Mouse (Mus musculus) CH12F3 (cell line): ENCODE data around the gene Tmem186.

Experiments
- in situ Hi-C: fragments of 300-500 bp; cut with MboI; formaldehyde crosslinking; loops from 2 replicates; pipeline ENCODE4 v1.14.3; 2020; ENCODE audit warnings: low sequenced_read_pairs

Tmem186 gene

DNA sequence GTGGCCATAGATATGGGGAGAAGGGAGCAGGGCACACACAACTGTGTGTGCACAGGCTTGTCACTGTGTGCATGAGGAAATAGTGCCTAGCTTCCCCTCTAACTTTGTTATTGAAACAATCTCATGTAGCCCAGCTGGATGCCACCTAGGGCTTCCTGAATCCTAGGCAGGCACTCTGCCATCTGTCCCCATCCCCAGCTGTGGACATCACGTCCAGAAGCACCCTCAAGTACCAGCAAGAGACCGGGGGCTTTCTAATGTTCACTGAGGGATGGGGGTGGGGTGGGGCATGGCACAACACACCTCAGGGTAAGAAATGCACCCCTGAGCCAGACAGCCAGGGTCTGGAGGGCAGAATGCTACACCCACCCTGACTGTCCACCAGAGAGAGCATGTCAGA lies 30.9 kb upstream of the Tmem186 start:
- in situ Hi-C loops: no loop called here

DNA sequence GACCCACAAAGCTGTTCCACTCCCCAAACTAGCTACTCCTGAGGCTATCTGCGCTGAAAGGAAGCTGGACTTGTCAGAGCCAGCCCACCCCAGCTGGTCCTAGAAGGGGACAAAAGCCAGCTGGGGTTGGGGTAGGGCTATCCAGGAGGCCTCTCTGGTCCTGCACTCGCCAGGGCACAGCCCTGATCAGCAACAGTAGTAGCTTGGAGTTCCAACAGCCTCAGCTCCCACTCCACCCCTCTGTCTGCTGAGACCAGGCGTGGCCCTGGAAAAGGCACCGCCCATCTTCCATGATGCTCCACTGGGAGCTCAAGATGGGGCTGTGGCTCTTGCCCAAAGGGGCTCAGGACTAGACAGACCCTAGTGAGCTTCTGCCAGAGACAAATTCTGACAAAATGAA lies 30.3 kb upstream of the Tmem186 start:
- in situ Hi-C loops: no loop called here

DNA sequence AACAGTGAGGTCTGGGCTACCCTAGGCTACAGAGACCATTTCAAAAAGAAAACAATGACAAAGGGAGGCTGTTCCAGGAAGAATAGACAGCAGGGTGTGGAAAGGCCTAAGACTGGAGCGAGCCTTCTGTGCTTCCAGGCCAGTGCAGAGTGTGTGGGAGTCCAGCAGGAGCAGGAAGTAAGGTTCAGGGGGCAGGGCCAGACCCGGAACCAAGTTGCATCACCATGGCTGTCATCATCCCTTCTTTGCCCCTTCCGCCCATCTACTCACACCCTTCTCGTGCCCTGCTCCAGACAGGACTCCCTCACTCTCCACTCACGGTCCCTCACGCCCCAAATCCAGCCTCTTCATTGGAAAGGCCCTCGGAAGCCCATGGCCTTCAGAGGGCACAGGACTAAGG lies 29.7 kb upstream of the Tmem186 start:
- in situ Hi-C loops: no loop called here

DNA sequence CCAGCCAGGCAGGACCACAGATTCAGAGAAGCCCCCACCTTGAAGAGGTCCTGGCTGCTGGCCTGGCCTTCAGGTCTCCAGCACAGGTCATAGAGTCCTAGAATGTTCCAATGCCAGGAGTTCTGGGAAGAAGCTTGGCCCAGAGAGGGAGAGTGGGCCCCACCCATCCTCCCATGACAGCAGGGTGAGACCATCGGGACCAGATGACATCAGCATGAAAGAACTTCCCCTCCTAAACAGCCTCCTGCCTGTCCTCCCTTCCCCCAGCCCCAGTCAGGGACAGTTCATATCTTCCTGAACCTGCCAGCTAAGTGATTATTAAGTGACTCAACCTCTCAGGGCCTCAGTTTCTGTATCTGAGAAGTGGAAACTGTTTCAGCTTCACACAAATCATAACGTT lies 28.9 kb upstream of the Tmem186 start:
- in situ Hi-C loops: no loop called here

DNA sequence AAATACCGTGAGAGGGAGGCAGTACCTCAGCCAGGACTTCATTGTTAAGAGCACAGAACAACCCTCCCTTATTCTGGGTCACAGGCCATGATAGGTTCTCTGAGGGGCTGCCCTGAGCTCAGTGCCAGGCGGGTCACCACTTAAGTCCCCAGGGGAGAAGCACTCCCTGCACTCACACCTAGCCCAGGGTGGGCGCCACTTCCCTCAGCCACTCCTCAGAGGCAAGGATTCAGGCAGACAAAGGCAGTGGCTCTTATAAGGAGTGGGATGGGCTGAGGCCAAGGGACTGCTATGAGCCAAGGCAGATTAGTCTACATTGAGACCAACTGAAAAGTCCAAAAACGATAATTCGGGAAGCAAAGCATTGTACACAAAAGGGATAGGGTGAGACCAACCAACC lies 27.9 kb upstream of the Tmem186 start:
- in situ Hi-C loops: no loop called here

DNA sequence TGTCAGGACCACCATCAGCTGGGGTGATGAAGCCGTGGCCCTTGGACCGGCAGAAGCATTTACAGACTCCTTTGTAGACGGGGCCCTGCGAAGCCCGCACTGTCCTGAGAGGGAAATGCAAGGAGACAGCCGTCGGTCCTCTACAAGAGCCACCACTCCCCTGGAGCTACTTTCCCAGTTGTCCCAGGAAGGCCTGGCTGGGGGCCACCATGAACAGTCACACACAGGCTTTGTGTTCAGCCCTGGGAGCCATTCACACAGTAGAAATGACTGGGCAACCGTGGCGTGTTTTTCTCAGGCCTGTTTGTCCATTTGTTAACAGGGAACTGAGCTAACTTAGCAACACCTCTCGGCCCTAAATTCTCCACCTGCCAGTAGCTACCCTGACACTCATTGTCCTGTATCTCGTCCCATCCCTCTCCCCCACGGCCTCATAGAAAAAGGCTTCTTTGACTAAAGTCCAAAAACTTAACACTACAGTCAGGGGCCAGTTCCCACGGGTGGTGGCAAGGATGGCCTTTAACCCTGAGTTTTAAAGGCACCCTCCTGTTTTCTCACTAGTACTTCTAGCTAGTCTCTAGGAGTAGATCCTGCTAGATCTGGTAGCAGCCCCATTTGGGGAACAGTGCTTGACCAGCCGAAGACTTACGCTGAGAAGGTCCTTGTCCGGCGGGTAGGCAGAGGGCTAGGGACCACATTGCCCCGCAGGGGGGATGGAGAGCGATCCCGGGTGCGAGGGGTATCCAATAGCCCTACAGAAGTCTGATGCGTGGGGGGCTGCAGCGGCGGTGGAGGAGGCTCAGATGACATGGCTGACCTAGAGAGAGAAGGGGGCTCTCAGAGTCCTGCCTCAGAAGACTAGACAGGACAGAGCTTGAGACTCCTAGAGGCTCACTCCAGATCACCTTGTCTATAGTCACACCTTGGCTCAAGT lies 26.4 kb upstream of the Tmem186 start:
- in situ Hi-C loops: no loop called here

DNA sequence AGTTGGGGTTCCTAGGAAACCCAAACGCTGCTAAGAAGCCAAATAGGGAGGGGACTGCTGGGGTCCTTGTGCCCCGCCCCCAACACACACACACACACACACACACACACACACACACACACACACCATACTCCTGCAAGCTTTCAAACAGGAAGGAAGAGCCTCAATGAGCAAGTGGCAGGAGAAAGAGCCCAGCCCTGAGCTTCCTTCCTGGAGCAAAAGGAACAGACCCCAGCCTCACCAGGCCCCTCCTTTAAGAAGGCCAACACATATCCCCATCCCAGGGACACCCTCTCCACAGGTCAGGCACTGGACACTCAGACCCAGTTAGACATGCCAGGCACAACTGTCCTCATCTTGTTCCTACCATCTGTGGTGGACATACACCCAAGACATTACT lies 25.5 kb upstream of the Tmem186 start:
- in situ Hi-C loops: no loop called here

DNA sequence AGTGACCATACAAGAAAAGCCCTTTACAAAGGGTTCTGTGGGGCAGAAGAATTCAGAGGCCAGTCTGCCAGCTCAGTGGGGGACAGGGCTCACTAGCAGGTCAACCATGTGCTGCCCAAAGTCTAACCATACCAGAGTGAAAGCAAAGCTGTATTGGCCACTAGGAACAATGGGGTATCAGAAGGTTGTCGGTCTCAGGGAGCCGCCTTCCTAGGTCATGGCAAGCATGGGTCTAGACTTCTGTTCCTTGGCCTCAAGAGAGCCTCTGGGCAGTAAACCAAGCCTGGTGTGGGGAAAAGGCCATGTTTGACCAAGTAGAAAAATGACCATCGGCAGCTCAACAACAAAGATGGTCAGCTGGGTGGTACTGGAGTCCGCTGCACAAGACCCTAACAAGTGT lies 21.3 kb upstream of the Tmem186 start:
- in situ Hi-C loops: no loop called here

DNA sequence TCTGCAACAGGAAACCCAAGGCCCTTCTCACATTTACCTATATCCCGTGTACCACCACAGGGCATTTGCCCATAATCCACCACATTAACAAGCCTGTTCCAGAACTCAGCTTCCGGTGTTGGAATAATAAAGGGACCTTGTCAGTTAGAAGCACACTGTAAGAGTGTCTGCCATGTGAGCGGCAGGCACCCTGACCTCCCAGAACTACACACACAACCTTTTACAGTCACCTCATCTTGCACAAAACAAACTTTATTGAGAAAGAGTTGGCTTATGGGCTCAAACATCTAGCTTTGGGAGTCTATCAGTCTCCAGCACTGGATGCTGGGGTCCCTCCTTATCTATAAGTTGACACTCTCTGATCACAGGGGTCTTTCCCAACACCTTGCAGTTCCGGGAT lies 20.8 kb upstream of the Tmem186 start:
- in situ Hi-C loops: no loop called here

DNA sequence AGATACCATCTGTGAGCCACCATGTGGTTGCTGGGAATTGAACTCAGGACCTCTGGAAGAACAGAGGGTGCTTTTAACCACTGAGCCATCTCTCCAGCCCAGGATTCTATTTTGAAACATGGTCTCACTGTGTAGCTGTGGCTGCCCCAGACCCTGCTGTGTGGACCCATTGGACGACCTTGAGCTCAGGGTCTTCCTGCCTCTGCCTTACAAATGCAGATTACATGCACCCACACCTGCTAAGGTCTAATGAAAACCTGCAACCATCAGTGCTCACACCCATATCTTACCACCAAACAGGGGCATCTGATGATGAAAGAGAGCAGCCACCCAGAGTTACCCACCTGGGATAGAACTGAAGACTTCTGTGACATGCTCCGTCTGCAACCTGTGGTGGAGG lies 18.7 kb upstream of the Tmem186 start:
- in situ Hi-C loops: no loop called here

DNA sequence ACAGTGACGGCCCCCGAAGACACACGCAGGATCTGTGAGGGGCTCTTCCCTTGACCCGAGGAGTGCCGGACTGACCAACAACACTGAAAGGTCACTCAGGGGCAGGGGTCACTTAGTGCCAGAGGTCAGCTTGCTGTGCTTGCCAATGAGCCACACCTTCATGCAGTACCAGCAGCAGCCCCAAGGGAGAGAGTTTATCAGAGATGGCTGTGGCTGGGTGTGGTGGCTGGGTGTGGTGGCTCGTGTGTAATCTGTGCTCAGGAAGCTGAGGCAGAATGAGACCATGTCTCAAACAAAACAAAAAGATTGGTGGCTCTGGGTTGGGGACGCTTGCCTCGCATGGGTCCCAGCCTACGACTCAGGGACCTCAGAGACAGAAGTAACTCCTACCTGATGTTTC lies 18.1 kb upstream of the Tmem186 start:
- in situ Hi-C loops: no loop called here

DNA sequence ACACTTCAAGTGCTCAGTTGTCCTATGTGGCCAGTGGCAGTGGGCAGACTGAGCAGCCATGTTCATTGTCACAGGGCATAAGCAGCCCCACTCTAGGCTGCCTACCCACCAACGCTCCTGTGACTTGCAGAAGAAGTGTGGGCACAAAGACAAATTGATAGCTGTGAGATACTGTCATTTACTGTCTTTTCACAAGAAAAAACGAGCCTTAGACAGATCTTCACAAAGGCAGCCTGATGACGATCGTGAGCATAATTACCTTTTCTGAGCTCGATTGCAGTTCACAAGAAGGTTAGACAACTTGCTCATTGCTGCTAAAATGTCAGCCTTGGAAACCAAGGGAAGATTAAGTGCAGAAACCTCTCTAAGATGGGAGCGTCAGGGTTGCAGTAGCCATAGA lies 17.6 kb upstream of the Tmem186 start:
- in situ Hi-C loops: no loop called here

DNA sequence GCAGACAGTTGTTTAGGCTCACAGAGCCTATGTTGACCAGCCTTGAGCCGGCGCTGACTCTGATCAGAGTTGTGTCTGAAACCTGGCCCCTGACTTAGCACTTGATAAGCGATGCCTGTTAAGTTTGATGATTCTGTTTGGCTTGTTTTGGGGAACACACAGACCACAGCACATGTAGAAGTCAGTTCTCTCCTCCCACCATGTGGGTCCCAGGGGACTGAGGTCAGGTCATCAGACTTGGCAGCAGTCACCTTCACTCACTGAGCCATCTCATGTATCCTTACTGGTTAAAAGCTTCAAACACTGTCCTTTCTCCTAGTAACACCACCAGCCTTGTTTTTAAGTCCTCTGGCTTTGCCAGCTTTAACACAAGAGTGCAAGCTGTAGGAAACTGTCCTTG lies 12.5 kb upstream of the Tmem186 start:
- in situ Hi-C loops: no loop called here

DNA sequence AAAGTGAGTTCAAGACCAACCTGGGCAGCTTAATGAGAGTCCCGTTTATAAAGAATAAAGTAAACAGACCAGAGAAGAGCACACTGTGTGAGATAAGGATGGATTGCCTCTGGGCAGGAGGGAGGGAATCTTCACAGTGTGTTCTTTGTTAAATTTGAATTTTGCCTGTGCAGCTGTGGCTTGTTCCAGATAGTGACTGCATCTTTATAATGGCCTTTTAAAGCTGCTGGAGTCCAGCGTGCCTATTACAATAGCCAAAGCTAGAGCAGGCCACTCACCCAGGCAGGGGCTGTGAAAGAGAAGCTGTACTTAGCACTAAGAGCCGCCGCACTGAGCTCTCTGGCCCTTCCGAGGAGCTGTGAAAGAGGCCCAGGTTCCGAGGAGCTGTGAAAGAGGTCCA lies 8.0 kb upstream of the Tmem186 start:
- in situ Hi-C loops: no loop called here

DNA sequence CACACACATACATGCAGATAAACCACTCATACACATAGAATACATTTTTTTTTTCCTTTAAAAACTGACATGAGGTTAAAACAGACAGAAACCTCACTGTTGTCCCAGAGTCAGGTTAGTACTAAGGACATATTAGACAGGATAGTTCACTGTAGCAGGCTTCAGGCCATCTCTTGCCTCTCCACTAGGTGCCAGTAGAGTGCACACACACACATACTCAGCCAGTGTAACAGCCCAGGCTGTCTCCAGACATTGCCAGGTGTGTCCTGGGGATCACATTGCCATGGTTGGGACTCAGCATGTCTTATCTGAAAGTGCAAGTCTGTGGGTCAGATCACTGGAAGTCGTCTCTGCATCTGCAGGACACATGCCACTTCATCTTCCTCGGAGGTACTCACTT lies 6.3 kb upstream of the Tmem186 start:
- in situ Hi-C loops: no loop called here

DNA sequence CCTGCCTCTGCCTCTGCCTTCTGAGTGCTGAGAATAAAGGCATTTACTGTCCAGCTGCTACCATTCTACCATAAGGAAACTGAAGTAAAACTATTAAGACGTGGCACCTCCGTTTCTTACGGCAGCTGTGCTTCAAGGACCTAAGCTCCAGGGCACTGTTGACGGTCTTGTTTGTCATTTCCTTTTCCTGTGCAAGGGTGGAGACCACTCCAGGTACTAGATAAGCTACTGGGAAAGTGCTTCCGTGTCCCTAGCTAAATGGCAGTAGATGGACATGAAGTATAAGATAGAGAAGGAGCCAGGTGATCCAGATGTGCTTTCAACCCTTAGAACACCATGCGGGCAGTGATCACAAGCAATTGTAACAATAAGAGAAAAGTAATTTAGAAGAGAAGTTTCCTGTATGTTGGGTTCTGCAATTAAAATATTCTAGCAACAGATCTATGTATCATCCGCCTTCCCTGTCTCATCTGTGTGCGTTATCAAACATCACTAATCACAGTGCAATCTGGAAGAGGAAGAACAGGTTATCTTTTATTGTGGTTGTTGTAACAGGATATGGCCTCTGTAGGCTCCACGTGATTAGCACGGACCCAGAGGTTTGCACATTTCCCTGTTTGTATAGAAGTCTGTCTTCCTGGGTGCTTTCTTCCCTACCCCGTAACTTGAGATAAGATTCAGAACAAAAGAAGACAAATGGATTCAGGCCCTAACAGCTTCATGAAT lies 2.1 kb upstream of the Tmem186 start:
- in situ Hi-C loops: no loop called here

DNA sequence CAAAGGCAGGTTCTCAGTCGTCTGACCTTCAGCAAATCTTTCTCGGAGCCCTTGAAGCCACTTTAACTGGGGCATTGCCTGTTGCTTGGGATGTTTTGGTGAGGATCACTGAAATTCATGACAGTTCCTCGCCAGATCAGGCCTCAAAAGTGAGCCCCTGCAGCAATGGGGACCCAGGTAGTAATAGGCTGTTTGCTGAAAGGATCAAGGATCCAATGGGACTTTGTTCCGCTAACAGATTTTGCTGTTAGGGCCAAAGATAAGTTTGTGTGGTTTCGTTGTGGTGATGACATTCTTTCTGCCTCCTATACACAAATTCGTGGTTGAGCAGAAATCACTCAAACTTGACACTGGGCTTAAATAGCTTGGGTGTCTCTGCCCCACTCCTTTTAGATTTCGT lies 619 bp upstream of the Tmem186 start:
- in situ Hi-C loops: no loop called here

DNA sequence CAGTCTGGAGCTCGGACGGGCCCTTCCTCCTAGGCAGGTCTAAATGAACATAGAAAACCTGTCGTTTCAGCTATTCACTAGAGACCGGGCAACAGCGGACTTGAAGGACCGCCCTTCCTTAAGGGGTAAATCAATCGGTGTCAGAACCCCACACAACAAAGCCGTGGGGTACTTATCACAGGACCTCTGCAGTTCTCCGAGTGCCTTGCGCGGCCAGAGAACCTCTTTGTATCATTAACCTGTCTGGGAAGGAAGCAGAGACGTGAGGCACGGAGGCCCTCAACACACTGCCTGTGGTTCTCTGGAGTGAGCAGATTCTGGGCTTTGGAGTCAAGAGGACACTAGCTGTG lies 670 bp downstream of the Tmem186 start:
- in situ Hi-C loops: no loop called here

DNA sequence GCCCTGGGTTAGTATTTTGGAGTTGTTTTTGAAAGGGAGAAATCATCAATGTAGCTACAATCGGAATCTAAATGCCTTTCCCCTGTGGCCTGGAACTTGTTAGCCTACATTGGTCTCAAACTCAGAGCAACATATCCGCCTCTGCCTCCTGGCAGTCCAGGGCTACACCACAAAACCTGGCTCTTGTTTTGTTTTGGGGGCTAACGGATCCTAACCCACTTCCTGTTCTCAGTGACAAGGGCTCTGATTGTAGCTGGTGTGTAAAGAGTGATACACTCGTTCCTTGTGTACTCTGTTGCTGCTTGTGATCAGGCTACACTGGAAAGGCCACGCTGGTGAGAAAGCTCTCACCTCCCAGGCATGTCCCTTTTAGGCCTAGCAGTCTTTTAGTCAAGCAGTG lies 6.1 kb downstream of the Tmem186 start:
- in situ Hi-C loops: no loop called here

DNA sequence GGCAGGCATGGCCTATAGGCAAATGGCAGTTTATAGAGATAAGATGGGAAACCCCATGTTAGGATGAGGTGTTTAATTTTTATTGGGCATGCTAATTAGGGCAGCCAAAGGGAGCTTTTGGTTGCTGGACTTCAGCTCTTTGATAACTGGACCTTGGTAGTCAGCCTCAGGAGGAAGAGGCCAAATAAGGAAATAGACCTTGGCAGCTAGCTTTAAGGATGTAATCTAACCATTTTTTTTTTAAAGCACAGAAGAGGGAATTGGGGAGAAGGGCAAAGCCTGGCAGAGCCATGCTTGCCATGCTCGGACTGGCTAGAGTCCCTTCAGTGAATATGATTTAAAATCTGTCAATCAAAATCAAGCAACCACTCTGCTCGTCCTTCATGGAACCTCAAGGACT lies 7.1 kb downstream of the Tmem186 start:
- in situ Hi-C loops: no loop called here

DNA sequence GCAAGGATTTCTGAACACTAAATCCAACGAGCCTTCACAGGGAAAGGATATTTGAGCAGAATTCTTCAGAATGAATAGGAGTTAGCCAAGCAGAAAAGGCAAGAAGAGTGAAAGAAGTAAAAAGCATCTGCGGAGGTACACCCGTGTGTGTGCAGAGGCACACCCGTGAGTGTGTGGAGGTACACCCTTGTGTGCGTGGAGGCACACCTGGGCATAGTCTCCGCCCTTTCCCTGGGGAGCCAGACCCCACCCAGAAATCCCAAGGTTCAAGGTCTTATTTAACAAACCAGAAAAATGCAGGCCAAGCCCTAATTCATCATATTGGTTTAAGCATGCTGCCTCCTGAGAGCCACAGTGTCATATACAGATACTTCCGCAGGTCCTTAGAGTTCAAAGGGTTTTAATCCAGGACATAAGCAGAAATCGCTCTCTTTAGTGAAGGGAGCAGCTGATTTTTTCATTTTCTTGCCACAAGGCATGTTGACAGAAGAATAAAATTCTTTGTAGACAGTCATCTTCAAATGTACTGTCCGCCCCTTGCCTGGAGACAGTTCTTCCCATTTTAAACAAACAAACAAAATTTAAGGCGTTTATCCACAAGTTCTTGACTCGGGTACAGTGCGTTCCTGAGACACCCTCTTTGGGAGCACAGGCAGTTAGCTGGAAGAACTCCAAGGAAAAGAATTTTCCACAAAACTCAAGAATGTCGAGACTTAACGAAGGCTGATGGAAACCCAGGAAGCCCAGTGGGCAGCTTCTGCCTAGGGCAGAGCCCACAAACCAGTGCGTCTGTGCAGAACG lies 17.0 kb downstream of the Tmem186 start:
- in situ Hi-C loops: no loop called here
